Mouse (Mus musculus) adrenal gland, postnatal 10 days (tissue): ENCODE data around the gene Gm45233. TPM values are rescaled to one million over a fixed set of nuclear protein-coding genes. Genes with fewer than 3 reads are reported as not detected.
"Not testable (repeated sequence)": the region's sequence is repeated elsewhere in the genome, so short reads cannot be mapped to it uniquely, and the experiment has no call there.

Source experiments
- DNase-seq: peaks from one replicate; pipeline ENCODE4 v3.0.0; 2021; ENCODE audit warnings: mixed read lengths
- long read RNA-seq, 2 experiments: library from polyadenylated mRNA; stranded (forward); transcript quantifications; one replicate each; pipeline ENCODE4 v2.0.0; 2021
- total RNA-seq, 2 experiments: library from RNA; stranded (reverse); gene quantifications; 2 replicates each; pipeline ENCODE4 v1.2.3; 2021

Gene Gm45233
- 1 to 10 TPM in 1 of 2 experiments, under 1 TPM in 1; 0.69 to 1.1 TPM for total RNA-seq
- long read RNA-seq, experiment 1, result 0 reads
- long read RNA-seq, experiment 2, partial matches to known transcripts, result 0 of 74 reads
- long read RNA-seq, experiment 2, other reads (novel, unspliced or antisense), result 74 of 74 reads

DNA sequence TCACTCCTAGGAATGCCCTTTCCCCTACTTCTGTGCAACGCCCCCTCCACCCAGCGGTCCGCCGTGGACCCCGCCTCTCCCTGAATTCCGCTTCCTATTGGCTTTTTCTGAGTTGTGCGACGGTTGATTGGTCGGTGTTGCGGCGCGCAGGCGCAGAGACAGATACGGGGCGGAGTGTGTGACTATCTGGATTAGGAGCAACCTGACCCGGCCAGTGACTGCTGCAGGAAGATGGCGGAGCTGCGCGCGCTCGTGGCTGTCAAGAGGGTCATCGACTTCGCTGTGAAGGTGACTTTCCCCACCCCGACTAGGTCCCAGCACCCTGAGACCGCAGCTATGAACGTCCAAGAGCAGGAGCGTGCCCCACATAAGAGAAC lies at the start of gene Gm45233, which contains the start of gene Etfb:
Gm45233 (plus strand) TSS at position 212 of the 377 bp plus-strand sequence.
Etfb (plus strand) TSS at position 167 of the 377 bp plus-strand sequence.
- peak; percentile 95 for DNase-seq

DNA sequence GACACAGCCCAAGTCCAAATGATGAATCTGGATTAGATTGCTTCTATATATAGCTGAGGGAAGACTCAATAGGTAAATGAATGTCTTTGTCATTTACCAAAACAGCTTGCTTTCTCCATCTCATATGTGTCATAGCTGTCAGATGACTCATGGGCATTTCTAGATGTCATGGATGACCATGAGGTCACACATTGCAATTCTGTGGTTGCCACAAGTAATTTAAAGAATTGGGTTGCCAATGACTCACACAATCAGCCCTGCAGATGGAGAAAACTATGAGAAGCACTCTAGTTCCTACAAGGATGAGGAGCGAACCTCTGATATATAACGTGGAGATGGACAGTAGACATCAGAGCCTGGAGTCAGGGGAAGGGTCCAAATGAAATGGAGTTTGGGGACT lies 44.4 kb upstream of the Gm45233 start:
- no peak for DNase-seq

GRCm38 (mm10) chr7:43402718-43403117 lies 41.2 kb upstream of the Gm45233 start:
- DNase-seq, result no peak

DNA sequence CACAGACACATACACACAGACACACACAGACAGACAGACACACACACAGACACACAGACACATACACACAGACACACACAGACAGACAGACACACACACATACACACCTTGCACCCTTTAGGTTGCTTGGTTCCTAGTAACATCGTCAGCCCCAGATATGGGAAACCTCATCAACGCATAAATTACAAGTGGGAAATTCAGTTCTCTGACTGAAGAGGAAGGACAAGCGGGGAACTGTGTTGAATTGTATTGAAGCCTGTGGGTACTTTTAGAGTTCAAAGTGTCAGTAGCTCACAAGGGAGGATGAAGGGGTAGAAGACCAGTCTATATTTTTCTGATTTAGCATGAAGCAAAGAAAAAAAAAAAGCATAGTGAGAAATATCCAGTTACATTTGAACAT lies 36.4 kb upstream of the Gm45233 start:
- DNase-seq, result no peak

DNA sequence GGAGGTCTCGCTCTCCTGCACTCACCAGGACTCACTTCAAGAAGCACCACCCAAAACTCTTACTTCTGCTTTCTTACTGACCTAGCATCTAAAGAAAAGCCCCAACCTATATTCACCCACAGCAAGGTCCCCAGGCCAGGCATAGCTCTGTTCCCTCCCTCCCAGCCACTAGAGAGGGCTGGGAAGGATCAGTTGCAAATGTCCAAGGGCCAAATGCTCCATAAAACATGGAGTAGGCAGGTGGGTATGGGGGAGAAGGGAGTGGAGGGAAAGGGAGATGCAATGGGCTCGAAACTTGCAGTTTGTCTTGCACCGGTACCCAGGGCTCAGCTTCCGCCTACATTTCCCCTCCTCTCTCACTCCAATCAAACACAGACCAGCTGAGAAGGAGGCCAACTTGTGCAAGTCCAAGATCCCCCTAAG lies 35.8 kb upstream of the Gm45233 start, which contains the start of gene Siglecg:
Siglecg (plus strand) TSS at position 74 of the 423 bp plus-strand sequence.
- no peak for DNase-seq

GRCm38 (mm10) chr7:43409084-43409483 lies 34.8 kb upstream of the Gm45233 start:
- DNase-seq, result no peak

DNA sequence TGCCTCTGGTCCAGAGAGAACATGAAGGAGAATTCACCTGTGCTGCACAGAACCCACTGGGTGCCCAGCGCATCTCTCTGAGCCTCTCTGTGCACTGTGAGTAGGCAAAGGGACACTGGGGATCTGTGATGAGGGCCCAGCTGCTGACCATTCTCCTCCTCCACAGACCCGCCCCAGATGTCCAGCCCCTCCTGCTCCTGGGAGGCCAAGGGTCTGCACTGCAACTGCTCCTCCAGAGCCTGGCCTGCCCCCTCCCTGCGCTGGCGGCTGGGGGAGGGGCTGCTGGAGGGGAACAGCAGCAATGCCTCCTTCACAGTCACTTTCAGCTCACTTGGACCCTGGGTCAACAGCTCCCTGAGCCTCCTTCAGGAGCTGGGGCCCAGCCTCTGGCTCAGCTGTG lies 32.2 kb upstream of the Gm45233 start:
- DNase-seq, result not testable (repeated sequence)

- DNase-seq, result no peak
These were observed 26.6 kb upstream of the Gm45233 start for GRCm38 (mm10) chr7:43417298-43417697.

GRCm38 (mm10) chr7:43422995-43423617 lies 20.8 kb upstream of the Gm45233 start:
- DNase-seq, result peak; percentile 93

- DNase-seq, result no peak
These were observed 19.8 kb upstream of the Gm45233 start for GRCm38 (mm10) chr7:43423991-43424625.

DNA sequence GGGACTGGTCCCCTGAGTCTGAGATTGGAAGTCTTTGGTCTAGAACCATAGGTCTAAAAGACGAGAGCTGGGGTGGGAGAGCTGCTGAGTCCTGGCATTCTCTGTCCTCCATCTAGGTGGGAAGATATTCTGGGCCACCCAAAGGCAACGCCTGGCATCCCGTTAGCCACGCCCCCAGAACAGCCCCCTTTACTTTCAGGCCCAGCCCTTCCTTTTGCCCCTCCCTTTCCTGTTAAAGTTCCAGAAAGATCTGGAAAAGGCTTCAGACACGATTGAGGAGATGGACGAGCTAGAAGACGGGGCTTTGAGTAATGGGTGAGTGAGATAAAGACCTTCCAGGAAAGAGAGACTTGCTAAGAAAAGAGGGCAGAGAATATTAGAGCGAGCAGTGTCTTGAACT lies 16.5 kb upstream of the Gm45233 start, which contains the start of gene Lim2:
Lim2 (plus strand) TSS at position 265 of the 400 bp plus-strand sequence.
- no peak for DNase-seq

GRCm38 (mm10) chr7:43429500-43429899 lies 14.4 kb upstream of the Gm45233 start:
- no peak for DNase-seq

GRCm38 (mm10) chr7:43432891-43433290 lies 11.0 kb upstream of the Gm45233 start:
- no peak for DNase-seq

DNA sequence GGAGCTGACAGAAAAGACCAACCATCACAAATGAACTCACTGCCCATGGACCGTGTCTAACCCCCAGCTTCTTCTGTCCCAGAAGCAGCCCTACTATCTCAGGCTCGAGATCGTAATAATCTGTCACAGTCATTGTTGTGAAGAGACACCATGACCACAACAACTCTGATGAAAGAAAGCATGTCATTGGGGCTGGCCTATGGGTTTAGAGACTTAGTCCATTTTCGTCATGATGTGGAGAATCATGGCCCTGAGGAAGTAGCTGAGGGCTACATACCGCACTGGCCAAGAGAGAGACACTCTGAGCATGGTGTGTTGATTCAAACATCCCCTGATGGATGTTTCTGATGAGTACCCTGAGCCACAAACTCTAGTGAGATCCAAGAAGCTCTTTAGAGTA lies 9.3 kb upstream of the Gm45233 start:
- no peak for DNase-seq

DNA sequence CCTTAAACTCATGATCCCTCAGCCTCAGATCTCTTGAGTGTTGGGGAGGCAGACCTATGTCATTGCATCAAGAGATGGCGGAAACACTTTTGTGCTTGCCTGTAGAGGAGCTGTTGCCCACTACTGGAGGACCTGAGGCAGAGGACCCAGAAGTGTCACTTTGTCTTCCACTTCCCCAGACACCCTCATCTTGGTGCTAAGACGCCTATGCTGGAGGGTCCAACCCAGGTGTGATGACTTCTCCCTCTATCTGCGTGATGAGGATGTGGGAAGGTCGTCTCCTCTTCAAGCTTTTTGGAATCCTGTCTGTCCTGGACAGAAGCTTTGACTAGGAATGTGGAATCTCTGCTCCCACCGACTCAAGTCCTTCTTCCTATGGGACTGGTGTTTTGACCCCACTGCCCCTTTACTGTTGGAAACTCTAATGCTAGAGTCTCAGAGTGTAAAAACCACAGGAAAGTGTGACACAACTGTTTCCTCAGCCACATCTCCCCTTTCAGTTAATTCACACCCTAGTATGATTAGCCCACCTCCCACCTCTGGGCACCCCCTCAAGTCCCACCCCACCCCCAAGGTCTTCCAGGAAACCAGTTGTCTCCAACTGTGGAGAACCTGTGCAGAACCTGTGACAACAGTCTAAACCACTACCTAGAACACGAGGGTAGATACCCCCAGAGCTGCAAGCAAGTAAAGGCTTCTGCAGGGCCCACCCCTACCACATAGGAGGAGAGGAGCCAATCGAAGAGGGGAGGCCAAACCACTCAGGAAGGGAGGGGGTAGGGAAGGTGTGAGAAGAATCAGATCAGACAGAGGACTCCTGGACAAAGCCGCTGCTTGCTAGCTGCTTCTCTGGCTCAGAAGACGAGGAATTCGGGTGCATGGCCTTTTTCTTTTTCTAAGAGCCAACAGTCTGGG lies 7.3 kb upstream of the Gm45233 start, which contains the start of gene Nkg7:
Nkg7 (plus strand) TSS at position 733 of the 915 bp plus-strand sequence.
- DNase-seq, result no peak

- DNase-seq, result no peak
These were observed 5.3 kb upstream of the Gm45233 start for GRCm38 (mm10) chr7:43438611-43439010.

- no peak for DNase-seq
These were observed 3.4 kb upstream of the Gm45233 start, which contains the start of gene Cldnd2 for GRCm38 (mm10) chr7:43440482-43440881. Gene Cldnd2 (plus strand): TSS chr7:43440782.

DNA sequence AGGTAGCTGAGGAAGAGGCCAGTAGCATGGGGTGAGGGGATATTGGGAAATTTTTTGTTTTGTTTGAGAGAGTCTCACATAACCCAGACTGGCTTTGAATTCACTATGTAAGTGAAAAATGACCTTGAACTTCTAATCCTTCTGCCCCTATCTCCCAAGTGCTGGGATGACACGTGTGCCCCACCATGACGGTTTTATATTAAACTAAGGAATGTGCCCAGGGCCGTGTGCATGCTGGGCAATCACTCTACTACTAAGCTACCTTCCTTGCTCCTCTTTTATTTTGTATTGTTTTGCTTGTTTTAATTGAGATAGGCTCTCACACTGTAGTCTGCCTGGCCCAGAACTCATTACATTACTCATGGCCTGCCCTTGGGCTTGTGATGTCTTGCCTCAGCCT lies 2.9 kb upstream of the Gm45233 start:
- DNase-seq, result no peak

- DNase-seq, result peak; percentile 1
These were observed 1.2 kb upstream of the Gm45233 start for GRCm38 (mm10) chr7:43442684-43443083.

GRCm38 (mm10) chr7:43443126-43443916 lies 607 bp upstream of the Gm45233 start:
- peak; percentile 89 for DNase-seq

DNA sequence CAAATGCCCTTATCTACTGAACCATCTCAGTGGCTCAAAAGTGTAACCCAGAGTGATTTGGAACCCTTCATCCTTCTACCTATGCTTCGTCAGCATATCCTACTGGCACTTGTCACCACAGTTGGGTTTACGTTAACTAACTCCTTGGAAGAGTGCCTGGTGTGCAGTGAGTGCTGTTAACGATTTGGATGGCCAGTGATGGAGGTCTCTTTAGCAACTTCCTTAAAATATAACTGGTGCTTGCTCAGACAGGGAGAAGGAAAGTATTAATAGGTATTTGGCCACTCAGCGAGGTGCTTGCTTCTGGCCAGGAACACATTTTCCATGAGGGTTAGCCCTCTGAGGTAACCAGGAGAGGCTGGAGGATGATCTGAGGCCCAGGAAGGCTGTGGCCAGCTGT lies 3.9 kb downstream of the Gm45233 start:
- DNase-seq, result no peak
